Mouse (Mus musculus) left cerebral cortex, adult 2 months (tissue): ENCODE measurements around the gene Epm2aip1. TPM values are rescaled to one million over a fixed set of nuclear protein-coding genes. Genes with fewer than 3 reads are reported as not detected.

ENCODE experiments used
- DNase-seq, 2 experiments: peaks; one replicate each; pipeline ENCODE4 v3.0.0; 2021 to 2022; ENCODE audit warnings: low spot score in 2 of 2, mixed read lengths in 1 of 2; ENCODE audit errors: extremely low spot score in 1 of 2
- H3K27ac ChIP-seq: fragments of 200-600 bp; 2 replicates; pipeline ENCODE4 v1.8.1; 2022
- H3K4me3 ChIP-seq: fragments of 200-600 bp; 2 replicates; pipeline ENCODE4 v1.8.1; 2022
- CTCF ChIP-seq: fragments of 200-600 bp; IDR thresholded peaks from 2 replicates; pipeline ENCODE4 v1.8.1; 2022; ENCODE audit warnings: antibody characterized with exemption, mild to moderate bottlenecking, moderate library complexity
- intact Hi-C: fragments of 180-260 bp; cut with DNase I; formaldehyde crosslinking; loops from one replicate; pipeline ENCODE4 v1.15.1; 2025
- total RNA-seq, 2 experiments: library from RNA; stranded (reverse); gene quantifications; 2 replicates each; pipeline ENCODE4 v1.2.3; 2021

The Epm2aip1 gene
- total RNA-seq, 2 experiments from 2014 or later: 79.7 to 81.8 TPM

- peak in 1 of 2 experiments; percentile 52 for DNase-seq
- H3K27ac ChIP-seq: peak overlapping the region; percentile 87
- intact Hi-C loops: loop anchor here (5.0 kb wide), 1 partner anchor 130 kb away; no protein-coding TSS in a partner anchor
- no peak for TF ChIP-seq CTCF
- H3K4me3 ChIP-seq: peak overlapping the region; percentile 61
These were observed 40.2 kb downstream of the Epm2aip1 start for GRCm38 (mm10) chr9:111311843-111312441.

- Histone ChIP-seq H3K27ac (peak overlapping the region; percentile 87), H3K4me3 (peak overlapping the region; percentile 61)
- TF ChIP-seq CTCF: no peak; the same call in 1 of the 2 replicates
- intact Hi-C loops: loop anchor here (5.0 kb wide), 1 partner anchor 130 kb away; no protein-coding TSS in a partner anchor
- DNase-seq: peak; percentile 37 to 40
These were observed 40.9 kb downstream of the Epm2aip1 start for GRCm38 (mm10) chr9:111312442-111313141.

GRCm38 (mm10) chr9:111313299-111313698 is 41.6 kb downstream of the Epm2aip1 start:
- no peak for TF ChIP-seq CTCF
- Histone ChIP-seq H3K27ac (peak overlapping the region; percentile 87; the same call in 1 of the 2 replicates), H3K4me3 (peak overlapping the region; percentile 61)
- intact Hi-C loops: loop anchor here (5.0 kb wide), 1 partner anchor 129 kb away; no protein-coding TSS in a partner anchor
- DNase-seq: no peak

GRCm38 (mm10) chr9:111313793-111314192 is 42.1 kb downstream of the Epm2aip1 start:
- TF ChIP-seq CTCF: no peak
- DNase-seq: no peak
- H3K27ac ChIP-seq: peak overlapping the region; percentile 24; the same call in 1 of the 2 replicates
- peak overlapping the region; percentile 15; the same call in 1 of the 2 replicates for H3K4me3 ChIP-seq
- intact Hi-C loops: loop anchor here (1.0 to 5.0 kb wide), 2 partner anchors 23 to 129 kb away; no protein-coding TSS in a partner anchor

- TF ChIP-seq CTCF: peak; percentile 80
- intact Hi-C loops: loop anchor here (1.0 to 5.0 kb wide), 2 partner anchors 24 to 128 kb away; no protein-coding TSS in a partner anchor
- DNase-seq: peak; percentile 75 to 81
- peak overlapping the region; percentile 15; the same call in 1 of the 2 replicates for H3K4me3 ChIP-seq
- H3K27ac ChIP-seq: no peak overlapping the region
These were observed 42.5 kb downstream of the Epm2aip1 start for GRCm38 (mm10) chr9:111314219-111314618.

- 0 out of 2 replicates have a peak overlapping the region, but pooled peaks have one; percentile 7 for H3K27ac ChIP-seq
- TF ChIP-seq CTCF: no peak
- DNase-seq: peak in 1 of 2 experiments; percentile 36
- no peak overlapping the region for H3K4me3 ChIP-seq
- intact Hi-C loops: loop anchor here (5.0 kb wide), 1 partner anchor 61 kb away; no protein-coding TSS in a partner anchor
These were observed 49.2 kb downstream of the Epm2aip1 start for GRCm38 (mm10) chr9:111320912-111321311.

GRCm38 (mm10) chr9:111324881-111325280 is 53.2 kb downstream of the Epm2aip1 start:
- TF ChIP-seq CTCF: no peak
- intact Hi-C loops: loop anchor here (5.0 kb wide), 1 partner anchor 57 kb away; no protein-coding TSS in a partner anchor
- Histone ChIP-seq H3K4me3 (no peak overlapping the region), H3K27ac (no peak overlapping the region; the same call in 1 of the 2 replicates)
- no peak for DNase-seq

Other genes with a start within 250 kb of the Epm2aip1 start
- 1 to 10 TPM in 1 of 2 experiments, under 1 TPM in 1; 0.49 to 1.3 TPM for gene Ccrl2, start 214.4 kb upstream of the Epm2aip1 start, total RNA-seq
- 10 to 100 TPM; 41.2 to 42.3 TPM for gene Lrrfip2, start 154.3 kb upstream of the Epm2aip1 start, total RNA-seq
- 10 to 100 TPM; 12.3 to 18.1 TPM for gene Mlh1, start 138 bp upstream of the Epm2aip1 start, total RNA-seq
- 100 to 1,000 TPM; 308 to 309 TPM for gene Trank1, start 39.8 kb downstream of the Epm2aip1 start, total RNA-seq
- 10 to 100 TPM; 50.8 to 54.7 TPM for gene Dclk3, start 167.2 kb downstream of the Epm2aip1 start, total RNA-seq